Mouse (Mus musculus) adrenal gland, postnatal 14 days (tissue): ENCODE results near the gene Nnat. TPM values are rescaled to one million over a fixed set of nuclear protein-coding genes. Genes with fewer than 3 reads are reported as not detected.
"Not testable (repeated sequence)": the region's sequence is repeated elsewhere in the genome, so short reads cannot be mapped to it uniquely, and the experiment has no call there.

Experiments used
- DNase-seq: peaks from one replicate; pipeline ENCODE4 v3.0.0; 2021; ENCODE audit warnings: mixed read lengths
- total RNA-seq: library from RNA; stranded (reverse); gene quantifications from 2 replicates; pipeline ENCODE4 v1.2.3, GENCODE M21; 2021

Nnat gene
- total RNA-seq, 1 experiment from 2014 or later = 158 TPM

DNA sequence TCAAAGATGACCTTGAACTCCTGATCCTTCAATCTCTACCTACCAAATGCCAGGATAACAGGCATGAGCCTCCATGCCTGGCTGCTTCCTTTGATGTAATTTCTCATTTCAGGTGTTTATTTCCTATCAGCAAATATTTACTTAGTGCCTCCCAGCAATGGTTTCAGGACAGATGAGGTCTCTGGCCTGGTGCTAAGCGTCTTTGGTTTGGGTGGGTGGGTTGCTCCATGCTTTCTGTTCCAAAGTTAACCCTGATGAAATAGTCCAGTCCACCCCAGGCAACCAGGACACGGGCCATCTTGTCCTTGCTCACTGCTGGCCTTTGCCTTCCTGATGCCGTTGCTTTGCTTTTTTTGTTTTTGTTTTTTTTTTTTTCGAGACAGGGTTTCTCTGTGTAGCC, 9.6 kb upstream of the Nnat start:
- DNase-seq = no peak

DNA sequence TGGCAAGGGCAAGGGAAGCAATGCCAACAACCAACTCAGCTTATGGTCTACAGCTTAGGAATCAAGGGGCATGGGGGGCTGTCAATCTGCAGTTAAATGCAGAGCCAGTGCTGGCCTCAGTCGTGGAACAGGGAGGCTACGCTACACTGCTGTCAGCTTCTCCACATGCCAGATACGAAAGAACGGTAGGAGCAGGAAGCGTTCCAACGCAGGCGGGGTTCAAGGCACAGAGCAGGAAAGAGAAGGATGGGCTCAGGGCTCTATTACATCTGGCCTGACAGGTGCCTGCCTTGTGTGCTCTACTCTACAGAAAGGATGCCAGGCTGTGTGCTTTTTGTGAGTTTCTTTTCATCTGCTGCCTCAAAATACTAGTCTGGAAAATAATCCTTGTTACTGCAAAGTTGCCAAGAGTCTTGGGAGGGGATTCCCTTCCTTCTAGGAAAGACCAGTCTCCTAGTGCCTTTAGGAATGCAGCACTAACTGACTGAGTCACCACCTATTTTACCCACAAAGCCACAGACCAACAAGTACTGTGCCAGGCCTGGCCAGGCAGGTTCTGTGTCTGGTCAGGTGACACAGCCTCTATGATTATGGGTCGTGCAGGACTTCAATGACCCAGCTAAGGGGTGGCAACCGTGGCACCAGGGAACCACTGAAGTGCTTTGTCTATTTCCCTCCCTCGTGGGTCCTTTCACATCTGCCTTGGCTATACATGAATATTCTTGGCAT, 7.6 kb upstream of the Nnat start:
- DNase-seq = peak; percentile 35

DNA sequence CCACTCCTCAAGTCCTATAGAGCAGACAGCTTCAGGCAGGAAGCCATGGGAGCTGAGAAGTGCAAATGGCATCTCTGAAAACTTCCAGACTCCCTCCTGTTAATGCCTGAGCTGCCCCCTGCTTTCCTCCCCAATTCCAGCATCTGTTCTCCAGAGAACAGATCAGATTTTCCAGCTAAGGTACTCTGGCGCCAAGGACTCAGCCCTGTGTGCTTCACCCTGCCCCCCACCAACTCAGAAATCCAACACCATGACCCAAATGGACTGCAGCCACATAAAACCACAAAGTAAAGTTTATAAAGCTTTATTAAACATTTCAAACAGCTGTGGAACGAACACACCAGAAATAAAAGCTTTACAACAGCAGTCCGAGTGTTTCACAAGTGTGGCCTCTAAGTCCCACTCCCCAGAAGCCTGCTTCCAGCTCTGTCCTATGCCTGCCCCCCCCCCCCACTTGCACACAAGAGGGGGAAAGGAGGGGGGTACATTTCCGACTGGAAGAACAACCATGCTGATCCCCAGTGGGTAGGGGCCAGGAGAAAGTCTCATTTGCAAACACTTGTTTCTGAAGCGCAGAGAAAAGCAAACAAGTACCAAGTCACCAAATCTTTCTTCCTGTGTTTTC, 3.7 kb upstream of the Nnat start:
- no peak for DNase-seq

DNA sequence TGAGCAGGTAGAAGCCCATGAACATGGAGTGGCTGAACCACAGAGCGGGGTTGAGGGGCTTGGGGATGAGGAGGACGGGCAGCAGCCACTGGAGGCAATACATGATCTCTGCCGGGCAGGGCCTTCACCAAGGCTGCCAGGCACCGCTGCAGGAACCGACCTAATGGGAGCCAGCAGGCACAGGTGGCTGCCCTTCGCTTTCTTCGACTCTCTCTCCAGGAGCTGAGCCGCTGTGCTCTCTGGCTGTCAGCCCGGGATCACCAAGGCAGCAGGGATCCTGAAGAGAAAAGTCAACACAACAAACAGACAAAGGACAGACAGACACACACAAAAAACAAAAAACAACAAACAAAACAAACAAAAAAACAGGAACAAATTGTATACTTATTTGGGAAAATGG, 1.8 kb upstream of the Nnat start:
- peak; percentile 30 for DNase-seq

DNA sequence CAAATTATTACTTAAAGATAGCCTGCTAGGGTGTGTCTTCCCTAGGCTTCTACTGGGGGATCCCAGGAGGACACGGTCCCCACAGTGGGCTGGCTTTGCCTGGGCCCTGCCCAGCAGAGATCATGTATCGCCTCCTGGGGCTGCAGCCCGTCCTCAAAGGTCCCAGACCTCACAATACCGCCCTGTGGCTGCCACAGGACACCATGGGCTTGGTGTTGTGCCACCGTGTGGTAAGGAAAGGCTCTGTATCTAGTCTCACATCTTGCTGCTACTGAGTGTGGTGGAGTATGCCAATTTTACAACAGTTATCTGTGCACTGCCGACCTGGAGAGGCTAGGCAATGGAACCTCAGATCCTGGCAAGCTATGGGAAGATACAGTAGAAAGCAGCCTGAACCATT, 1.4 kb upstream of the Nnat start:
- peak; percentile 27 for DNase-seq

DNA sequence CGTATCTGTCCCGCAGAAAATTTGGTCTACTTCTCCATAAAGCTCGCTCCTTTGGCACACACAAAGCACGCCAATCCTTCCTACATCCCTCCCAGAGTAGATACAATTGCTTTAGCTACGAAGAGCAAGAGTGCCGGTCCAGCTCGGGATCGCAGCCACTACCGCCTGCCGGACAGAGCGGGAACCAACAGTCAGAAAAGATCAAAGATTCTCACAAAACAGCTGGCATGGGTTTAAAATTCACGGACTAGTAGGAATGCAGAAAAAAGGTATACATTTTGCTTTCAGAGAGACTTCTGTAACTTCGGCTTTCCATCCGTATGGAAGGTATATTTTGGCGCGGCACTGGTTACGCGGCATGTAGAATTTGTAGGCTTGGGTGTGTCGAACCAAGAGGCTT, 438 bp upstream of the Nnat start:
- peak; percentile 34 for DNase-seq

DNA sequence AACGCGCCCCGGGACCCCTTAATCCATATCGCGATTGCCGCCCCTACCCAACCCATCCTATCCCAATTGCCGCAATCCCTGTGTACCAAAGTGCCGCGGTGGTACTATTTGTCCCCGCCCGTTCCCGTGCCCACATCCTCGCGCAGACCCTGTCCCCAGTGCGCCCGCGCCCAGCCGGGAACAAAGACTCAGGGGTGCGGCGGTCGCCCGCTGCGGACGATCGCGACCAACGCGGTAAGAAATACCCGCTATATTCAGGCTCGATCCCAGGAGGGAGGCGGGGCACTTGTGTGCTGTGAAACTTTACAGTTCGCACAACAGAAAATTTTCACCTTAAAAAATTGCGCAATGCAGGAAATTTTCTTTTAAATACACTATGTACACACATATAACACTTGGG, 424 bp downstream of the Nnat start:
- DNase-seq = no peak

DNA sequence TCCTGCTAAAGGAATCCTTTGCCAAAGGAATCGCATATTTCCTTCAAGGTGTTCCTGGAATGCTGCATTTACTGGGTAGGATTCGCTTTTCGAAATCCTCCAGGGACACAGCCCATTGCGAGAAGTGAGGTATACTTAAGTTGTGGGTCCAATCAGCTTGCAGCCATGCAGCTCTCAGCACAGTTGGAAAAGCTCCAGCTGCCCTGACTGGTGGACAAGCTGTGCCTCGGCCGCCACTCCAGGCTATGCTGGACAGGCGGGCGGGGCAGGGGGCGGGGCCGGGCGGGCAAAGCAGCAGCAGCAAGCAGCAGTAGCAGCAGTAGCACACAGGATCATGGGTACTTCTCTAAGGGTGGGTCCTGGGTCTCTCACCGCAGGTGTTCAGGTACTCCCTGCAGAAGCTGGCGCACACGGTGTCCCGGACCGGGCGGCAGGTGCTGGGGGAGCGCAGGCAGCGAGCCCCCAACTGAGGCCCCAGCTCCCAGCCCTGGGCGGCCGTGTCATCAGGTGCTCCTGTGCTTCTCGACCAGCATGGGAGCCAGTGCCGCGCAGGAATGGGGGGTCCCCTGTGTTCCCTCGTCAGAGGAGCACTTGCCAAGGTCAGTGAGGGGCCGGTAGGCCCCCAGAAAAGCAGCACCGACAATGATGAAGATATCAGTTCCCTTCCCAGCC, 1.4 kb downstream of the Nnat start:
- peak; percentile 95 for DNase-seq

DNA sequence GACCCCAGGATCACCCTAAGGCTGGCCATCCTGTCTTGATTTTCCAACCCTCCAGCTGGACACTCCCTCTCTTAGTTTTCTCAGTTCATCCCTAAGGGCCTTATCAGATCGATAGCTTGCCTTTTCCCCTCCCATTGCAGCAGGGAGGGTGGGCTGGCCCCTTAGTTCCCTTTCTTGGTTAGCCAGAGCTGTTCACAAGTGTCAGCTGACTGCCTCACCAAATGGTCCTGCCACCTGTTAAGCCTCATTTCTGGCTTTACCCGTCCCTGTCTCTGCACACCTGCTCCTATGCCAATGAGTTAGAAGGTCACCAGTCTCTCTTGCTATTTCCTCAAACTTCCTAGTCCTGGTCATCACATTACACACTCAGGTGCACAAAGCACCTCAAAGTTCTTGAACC, 3.2 kb downstream of the Nnat start:
- DNase-seq = no peak

DNA sequence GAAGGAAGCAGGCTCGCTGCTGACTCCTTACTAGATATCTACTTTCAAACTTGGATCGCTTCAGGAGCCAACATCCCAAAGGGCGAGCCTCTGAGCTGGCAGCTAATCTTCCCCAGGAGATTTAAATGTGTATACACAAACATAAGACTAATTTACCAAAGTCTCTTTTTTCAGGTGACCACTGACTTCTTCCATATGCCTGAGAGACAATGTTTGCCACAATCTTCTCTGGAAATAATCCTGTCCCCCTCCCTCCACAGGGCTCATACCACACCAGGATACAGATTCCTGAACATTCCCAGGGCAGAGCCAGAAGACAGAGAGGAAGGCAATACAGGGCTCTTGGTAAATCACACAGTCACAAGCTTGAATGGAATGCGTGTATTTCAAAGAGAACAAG, 4.8 kb downstream of the Nnat start:
- no peak for DNase-seq

DNA sequence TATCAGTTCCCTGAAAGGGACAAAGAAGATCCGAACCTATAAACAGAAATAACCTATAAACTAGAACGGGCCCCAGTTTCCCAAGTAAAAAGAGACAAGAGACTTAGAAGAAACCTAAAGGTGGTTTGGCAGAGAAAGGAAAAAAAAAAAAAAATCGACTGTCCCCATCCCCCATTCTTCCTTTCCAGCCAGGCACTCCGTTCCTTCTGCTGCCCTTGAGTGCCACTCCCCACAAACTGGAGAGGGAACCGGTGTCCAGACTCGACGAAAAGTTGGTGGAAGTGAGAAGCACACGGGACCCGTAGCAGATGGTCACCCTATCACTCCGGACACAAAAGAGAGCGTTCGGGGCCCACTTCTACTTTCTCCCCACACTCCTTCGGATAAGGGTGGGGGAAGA, 5.6 kb downstream of the Nnat start:
- peak; percentile 46 for DNase-seq

DNA sequence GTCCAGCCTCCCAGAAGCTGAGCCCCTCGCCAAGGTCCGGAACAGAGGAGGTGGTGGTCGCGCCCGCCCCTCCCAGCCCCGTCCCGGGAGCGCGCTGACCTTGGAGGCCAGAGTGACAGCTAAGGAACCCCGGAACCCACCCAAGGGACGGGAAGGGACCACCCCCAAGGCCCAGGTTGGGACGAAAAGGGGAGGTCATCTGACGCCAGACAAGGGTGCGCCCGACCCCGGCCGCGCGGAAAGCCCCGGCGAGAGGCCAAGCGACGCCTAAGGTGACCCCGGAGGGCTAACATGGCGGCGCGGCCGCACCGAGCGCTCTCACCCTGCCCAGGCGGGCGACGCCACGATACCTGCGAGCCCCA, 6.0 kb downstream of the Nnat start:
- DNase-seq = no peak

DNA sequence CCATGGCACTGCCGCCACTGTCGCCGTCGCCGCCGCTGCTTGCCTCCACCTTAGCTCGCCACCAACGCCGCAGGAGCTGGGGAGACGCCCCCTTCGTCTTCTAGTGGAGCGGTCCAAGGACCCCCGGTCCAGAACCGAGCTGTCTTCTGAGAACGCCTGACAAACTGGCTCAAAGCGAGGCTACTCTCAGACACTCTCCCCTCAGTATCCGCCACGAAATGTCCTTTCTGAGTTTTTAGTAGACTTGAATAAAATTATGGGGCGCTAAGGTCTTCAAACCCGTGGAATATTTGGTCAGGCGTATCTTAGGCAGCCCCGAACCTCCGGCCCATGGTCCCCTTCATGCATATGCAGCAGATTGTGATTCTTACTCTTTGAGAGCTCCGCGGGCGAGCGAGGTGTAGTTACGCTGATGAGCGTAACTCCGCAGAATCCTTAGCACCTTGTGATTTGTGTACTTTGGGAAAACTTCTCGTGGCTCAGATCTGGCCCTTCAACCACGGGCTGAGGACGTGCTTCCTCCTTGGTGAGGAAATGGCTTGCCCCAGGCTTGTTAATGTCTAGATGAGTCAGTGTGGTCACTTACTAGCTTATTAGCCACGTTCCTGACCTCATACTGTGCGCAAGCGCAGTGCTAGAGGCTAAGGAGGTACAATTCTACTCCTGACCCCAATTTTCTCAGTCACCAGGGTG, 6.5 kb downstream of the Nnat start:
- peak; percentile 91 for DNase-seq

DNA sequence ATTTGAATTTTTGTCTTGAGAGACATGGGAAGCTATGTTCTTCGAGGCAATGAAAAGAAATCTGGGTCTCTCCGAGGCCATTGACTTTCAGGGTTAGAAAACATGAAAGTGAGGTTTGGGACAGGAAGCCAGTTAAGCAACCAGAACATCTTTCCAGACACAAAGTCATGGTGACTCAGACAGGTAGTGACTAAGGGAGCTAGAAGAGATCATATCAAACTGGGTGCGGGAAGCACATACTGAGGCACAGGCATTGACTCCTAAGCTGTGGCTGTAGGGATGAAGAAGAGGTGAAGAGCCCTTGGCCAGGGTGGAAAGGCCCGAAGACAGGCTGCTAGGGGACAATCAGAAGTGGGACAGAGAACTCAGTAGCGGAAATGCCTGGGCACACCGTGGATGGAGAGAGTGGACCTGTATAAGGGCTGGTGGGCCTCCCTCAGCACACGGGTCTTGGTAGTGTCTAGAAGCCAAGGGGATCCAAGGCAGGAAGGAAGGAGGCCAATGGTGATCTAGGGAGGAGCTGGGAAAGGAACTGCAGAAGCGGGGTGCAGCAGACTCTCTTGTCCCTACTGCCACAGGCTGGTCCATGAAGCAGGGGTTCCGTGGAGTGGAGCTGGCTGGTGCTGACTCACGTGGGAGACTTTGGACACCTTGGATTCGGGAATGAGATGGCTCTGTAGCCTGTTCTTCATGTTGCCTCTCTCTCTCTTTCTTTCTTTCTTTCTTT, 7.5 kb downstream of the Nnat start:
- no peak for DNase-seq

DNA sequence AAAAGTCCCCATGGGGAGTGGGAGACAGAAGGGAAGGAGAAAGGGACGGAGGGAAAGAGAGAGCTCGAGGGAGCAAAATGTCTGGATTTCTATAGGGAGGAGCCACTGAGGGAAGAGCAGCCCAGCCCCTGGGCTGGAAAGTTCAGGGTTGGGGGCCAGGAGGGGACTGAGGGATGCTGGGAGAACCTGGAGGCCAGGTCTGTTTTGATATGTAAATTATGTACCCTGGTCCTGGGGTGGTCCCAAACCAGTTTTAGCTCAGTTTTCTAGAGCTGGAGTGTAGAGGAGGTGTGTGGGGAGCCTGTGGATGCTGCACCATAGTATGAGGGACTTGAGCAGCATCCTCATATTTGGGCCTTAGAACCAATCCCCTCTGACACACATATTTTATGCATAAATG, 9.0 kb downstream of the Nnat start:
- DNase-seq = no peak

DNA sequence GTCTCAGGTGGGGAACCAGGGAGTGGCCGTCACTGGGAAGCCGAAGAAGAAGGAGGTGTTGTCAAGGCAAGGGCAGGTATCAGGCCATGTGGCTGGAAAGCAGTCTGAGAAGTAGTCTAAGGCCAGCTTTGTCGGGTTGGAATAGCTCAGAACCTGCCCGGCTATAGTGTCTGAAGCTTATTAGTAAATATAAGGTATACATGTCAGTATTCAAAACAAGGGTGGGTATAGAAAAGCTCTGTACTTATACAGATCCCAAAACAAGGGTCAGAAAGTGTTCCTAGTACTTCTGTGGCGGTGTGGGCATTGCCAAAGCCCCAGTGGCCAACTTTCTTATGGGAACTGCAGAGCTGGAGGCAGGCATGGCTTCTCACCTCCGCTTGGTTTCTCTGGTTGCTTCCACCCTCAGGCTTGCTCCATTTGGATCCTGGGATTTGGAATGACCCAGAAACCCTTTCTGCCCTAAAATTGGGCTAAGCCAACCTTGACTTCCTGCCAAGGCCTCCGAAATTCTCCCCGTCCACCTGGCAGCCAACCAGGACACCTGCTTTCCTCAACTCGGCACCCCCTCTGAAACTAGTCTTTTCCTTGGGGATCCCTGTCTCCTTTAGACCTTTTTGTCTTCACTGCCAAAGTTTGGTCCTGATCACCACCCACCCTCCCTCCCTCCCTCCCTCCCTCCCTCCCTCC, 10.1 kb downstream of the Nnat start:
- peak; percentile 72 for DNase-seq

DNA sequence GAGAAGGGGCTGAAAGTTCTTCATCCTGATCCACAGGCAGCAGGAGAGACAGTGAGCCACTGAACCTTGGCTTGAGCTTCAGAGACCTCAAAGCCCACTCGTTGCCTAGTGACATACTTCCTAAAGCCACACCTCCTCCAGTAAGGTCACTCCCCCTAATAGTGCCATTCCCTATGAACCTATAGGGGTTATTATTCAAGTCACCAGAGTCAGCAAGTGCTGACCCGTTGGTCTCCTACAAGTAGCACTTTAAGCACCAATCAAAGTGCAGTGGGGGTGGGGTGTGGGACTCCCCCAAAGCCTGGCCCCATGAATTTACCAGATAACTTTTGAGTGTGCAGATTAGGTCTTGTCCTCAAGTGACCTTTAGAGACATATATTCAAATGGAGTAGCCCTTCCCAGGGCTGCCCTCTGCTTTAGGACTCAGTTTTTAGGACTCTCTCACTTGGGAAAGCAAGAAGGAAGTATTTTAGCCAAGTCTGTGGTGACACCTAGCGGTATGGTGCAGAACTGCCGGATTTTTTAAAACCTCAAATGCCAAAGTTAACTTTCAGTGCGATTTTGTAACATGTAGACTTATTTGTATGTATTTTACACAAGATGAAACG, 11.4 kb downstream of the Nnat start, which contains the start of gene Blcap:
Gene Blcap, minus strand, starts transcription at position 51 of the 609 bp plus-strand sequence.
- DNase-seq = peak; percentile 66

DNA sequence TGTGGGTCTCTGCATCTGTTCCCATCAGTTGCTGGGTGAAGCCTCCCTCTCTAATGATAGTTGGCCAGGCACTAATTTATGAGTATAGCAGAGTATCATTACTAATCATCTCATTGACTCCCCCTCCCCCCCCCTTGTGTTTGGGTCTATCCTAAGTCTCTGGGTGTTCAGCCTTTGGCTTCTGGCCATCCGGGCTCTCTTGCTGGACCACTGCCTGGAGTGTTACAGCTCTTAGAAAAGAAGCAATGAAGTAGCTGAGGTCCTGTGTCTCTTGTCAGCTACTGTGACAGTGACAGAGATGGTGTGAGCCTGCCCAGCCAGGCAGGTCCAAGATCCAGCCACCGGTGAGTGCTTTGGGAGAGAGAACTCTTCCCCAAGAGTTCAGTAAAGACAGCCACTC, 12.9 kb downstream of the Nnat start:
- no peak for DNase-seq

DNA sequence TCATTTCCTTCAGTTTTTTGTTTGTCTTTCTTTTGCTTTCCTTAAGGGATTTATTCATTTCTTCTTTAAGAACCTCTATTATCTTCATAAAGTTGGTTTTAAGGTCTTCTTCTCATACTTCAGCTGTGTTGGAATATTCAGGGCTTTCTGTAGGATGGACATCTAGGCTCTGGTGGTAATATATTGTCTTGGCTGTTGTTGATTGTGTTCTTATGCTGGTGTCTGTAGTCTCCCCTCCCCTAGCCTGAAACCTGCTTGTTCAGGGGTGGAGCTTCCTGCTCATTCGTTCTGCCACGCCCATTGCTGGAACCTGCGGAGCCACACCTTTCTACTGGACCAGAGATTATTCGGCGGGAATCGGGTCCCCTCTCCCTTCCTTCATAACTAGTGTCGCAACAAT, 25.5 kb downstream of the Nnat start:
- DNase-seq = not testable (repeated sequence)

DNA sequence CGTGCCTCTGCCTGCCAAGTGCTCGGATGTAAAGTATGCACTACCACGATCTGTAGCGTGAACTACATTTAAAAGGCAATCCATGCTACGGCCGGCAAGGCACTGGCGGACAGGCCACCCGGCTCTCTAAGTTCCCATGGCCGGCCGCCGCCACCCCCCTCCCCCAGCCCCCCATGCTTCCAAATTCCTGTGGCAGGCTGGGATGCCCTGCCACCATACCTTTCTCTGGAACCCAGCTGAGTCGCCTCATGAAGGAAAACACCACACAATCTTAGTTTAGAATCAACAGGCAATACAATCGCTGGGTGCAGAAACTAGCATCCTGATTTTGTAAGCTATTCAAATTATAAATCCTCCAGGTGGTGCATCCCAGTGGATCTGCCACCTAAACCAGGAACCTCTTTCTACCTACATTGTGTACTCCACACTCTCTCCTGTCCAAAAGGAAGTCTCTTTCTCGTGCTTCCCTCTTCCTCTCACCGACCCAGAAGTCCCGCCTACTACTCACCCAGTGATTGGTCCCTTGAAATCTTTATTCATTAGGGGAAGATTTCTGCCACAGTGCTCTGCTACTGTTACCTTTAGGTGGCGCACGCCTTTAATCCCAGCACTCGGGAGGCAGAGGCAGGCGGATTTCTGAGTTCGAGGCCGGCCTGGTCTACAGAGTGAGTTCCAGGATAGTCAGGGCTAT, 37.1 kb downstream of the Nnat start:
- DNase-seq = no peak

DNA sequence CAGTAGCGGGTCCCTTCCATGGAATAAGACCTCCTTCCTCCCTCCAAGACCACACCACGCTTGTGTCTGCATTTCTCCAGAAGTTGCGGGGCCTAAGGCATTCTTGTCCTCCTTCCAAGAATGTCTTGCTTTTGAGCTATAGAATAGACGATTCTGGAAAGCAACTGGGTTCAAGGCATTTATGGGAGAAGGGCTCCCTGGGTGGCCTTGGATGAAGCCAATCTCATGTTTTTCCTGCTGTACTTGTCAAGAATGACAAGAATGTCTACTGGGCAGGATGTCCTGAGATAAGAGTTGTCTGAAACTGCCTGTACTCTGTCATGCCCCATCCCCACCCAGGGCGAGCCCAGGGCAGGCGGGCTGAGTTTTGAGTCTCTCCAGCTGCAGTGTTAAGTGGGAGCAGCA, 41.6 kb downstream of the Nnat start:
- DNase-seq = peak; percentile 12
